Mouse (Mus musculus) cerebellum, adult 2 months (tissue): Measurements from ENCODE around the gene Afdn.

ENCODE experiments used
- CTCF ChIP-seq: fragments of 200-500 bp; IDR thresholded peaks from 2 replicates; pipeline ENCODE4 v1.5.1; 2011; ENCODE audit warnings: low read depth, mild to moderate bottlenecking, control low read depth, low read length, moderate library complexity, borderline replicate concordance; ENCODE audit not compliant: insufficient read depth
- POLR2A ChIP-seq: fragments of 200-500 bp; IDR thresholded peaks from 2 replicates; pipeline ENCODE4 v1.6.1; 2011; ENCODE audit warnings: low read length, control low read depth, borderline replicate concordance; ENCODE audit not compliant: insufficient read depth

DNA sequence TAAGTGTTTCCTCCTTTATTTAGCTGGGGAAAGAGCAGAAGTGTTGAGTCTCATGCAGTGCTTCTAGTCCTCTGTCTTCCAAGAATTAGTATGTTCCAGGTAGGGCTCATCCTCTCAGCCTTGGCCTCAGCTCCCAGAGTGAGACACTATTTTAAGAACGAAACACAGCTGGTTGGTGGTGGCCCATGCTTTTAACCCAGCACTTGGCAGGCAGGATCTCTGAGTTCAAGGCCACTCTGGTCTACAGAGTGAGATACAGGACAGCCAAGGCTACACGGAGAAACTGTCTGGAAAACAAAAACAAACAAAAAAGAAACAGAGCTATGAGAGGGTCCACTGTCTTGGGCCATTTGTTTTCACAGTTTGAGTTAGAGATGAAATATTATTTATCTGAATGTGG lies 17.3 kb downstream of the Afdn start:
- TF ChIP-seq POLR2A = no peak
- TF ChIP-seq CTCF = no peak
